Mouse (Mus musculus): ENCODE data around the gene Pcnx.

DNA sequence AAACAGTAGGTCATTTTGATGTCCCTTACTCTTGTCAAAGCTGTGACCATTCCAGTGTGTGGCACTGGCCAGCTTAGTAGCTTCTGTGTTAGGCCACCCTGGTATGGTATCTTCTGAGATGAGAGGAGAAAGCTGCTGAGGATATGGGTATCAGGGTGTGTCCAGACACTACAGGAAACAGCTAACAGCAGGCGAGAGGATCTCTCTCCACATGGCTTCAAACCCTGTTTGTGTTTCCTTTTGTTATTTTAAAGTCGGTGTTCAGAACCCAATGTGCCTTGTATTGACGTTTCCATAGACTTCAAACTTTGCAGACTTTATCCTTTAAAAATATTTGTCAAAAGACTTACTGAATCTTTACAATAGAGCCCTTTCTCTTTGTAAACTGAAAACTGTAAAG lies 137.7 kb downstream of the Pcnx start:
- TF ChIP-seq TCF12 (IDR thresholded peaks at IDR 0.05; ENCODE audit: insufficient read depth, poor library complexity, severe bottlenecking): no peak
- TF ChIP-seq USF1 (IDR thresholded peaks at IDR 0.05; ENCODE audit: low read depth): no peak
- TF ChIP-seq MAX (IDR thresholded peaks at IDR 0.05; ENCODE audit: low read depth): no peak
- TF ChIP-seq POLR2A (IDR thresholded peaks at IDR 0.05; ENCODE audit: insufficient read length, low read depth): no peak
- TF ChIP-seq TCF3 (IDR thresholded peaks at IDR 0.05; ENCODE audit: insufficient read length, low read depth): no peak
- no peak for TF ChIP-seq MYOD1 (IDR thresholded peaks at IDR 0.05; ENCODE audit: control insufficient read depth in 1 of 3, insufficient read length in 2 of 3, low read depth in 2 of 3)
- TF ChIP-seq REST (IDR thresholded peaks at IDR 0.05; ENCODE audit: insufficient read depth, insufficient read length): no peak
- no peak for TF ChIP-seq POLR2AphosphoS2 (IDR thresholded peaks at IDR 0.05; ENCODE audit: insufficient read length, low read depth)
- no peak for TF ChIP-seq E2F4 (IDR thresholded peaks at IDR 0.05; ENCODE audit: insufficient read depth)
- TF ChIP-seq MYOG (IDR thresholded peaks at IDR 0.05; ENCODE audit: control insufficient read depth in 1 of 3, insufficient read depth in 1 of 3, insufficient read length in 2 of 3, low read depth in 2 of 3): no peak
- TF ChIP-seq SRF (IDR thresholded peaks at IDR 0.05; ENCODE audit: control insufficient read depth, insufficient read length, low read depth): no peak
- TF ChIP-seq CEBPB (IDR thresholded peaks at IDR 0.05; ENCODE audit: insufficient read depth, poor library complexity, severe bottlenecking): no peak

All from myocyte (in vitro differentiated cells).